Mouse (Mus musculus) neural tube, embryonic 13.5 days (tissue): Measurements from ENCODE around the gene Mdh1b. TPM values are rescaled to one million over a fixed set of nuclear protein-coding genes. Genes with fewer than 3 reads are reported as not detected.

Experiments used
- polyA plus RNA-seq: library from polyadenylated mRNA; unstranded; fragments of >200 nt; fragmentation: Nextera tagmentation; extraction: Ambion mirVana; gene quantifications from 2 replicates; pipeline ENCODE4 v1.2.1, GENCODE M21; 2015

Mdh1b gene
- polyA plus RNA-seq, 1 experiment from 2014 or later, result 0.25 TPM

Other genes with a start within 250 kb of the Mdh1b start
- gene Gm39653, start 114.3 kb downstream of the Mdh1b start, polyA plus RNA-seq, result not detected in 2 replicates
- gene Dytn, start 43.4 kb downstream of the Mdh1b start, polyA plus RNA-seq, result 0.43 and 1.0 TPM in 2 replicates
- gene Fastkd2, start 296 bp upstream of the Mdh1b start, polyA plus RNA-seq, result 37.5 and 38.3 TPM in 2 replicates
- gene 4933402D24Rik, start 38.9 kb upstream of the Mdh1b start, polyA plus RNA-seq, result 0.14 TPM in 1 of 2 replicates, not detected in the other